Mouse (Mus musculus) brain, embryonic 14.5 days (tissue): Measurements from ENCODE around the gene Tvp23b. TPM values are rescaled to one million over a fixed set of nuclear protein-coding genes. Genes with fewer than 3 reads are reported as not detected.

ENCODE experiments used
- DNase-seq: peaks from one replicate; pipeline ENCODE4 v3.0.0-alpha.2; 2011; ENCODE audit warnings: low read depth
- CTCF ChIP-seq: fragments of 200-500 bp; IDR thresholded peaks from 2 replicates; pipeline ENCODE4 v1.5.1; 2012; ENCODE audit warnings: inconsistent platforms, mild to moderate bottlenecking, moderate library complexity, borderline replicate concordance; ENCODE audit not compliant: insufficient read depth, insufficient read length; ENCODE audit errors: extremely low read depth
- POLR2A ChIP-seq: fragments of 200-500 bp; IDR thresholded peaks from 2 replicates; pipeline ENCODE4 v1.6.1; 2012; ENCODE audit warnings: mild to moderate bottlenecking, inconsistent platforms, borderline replicate concordance; ENCODE audit not compliant: poor library complexity, insufficient read depth, insufficient read length, severe bottlenecking; ENCODE audit errors: extremely low read depth
- polyA plus RNA-seq: library from polyadenylated mRNA; depleted of rRNA; stranded (reverse); fragments of >200 nt; gene quantifications from 2 replicates; pipeline ENCODE4 v1.2.3, GENCODE M21; 2012

Tvp23b gene
- polyA plus RNA-seq, 1 experiment, result 25.7 TPM

DNA sequence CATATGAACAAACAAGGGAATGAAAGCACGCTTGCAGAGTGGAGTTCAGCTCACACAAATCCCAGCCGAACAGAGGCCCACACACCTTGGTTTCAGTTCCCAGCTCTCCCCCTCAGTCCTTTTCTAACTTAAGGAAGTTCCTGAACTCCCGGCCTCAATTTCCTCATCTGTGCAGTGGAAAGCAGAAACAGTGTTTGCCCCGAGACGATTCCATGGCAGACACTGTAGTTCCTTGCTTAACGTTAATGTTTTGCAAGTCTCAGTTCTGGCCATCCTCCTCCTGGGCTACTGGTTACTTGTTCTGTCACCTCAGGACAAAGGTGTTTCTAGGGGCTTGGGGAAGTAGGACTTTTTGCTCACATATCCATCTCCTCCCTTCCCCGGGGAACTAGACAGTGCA lies 12.6 kb upstream of the Tvp23b start:
- no peak for TF ChIP-seq POLR2A
- no peak for TF ChIP-seq CTCF
- DNase-seq, result no peak

DNA sequence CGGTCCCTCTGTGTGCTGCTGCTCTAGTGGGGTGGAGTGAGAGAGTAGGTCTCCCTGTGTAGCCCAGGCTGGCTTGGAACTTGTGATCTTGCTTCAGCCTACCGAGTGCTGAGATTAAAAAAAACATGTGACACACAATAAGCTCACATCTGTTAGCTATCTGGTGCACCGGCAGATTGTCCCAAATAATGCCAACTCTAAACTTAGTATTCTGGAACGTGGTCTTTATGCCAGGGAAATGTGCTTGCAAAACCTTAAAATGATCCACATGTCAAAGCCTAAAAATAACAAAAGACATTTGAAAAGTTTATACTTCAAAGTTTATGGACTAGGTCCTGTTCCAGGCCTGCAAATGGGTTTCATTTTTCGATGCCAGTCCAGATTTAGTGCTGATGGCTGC lies 10.1 kb upstream of the Tvp23b start:
- TF ChIP-seq CTCF (no peak), POLR2A (no peak)
- DNase-seq, result no peak

DNA sequence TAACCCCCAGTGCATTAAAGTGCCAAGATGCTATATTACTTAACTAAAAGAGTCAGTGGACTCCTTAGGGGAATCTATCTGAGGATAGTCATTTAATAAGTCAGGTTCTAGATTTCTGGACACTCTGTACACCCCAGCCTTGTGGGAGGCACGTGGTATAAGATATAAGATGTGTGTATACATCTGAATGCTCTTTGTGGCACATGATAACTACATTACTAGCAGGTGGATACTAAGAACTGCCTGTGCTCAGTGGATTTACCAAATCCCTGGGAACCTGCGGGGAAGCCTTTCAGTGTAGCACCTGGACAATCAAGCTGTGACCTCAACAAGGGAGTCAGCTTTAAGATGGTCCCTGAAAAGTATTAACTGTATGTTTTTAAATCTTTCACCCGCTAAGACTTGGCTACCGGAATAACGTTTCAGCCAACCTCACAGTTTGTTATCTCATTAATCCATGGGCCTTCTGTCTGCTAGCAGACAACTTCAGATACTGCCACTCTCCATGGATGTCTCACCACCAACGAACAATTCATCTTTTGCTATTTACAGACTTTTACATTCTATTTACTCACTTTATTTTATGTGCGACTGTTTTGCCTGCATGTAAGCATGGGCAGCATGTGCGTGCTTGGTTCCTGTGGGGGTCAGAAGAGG lies 9.4 kb upstream of the Tvp23b start:
- TF ChIP-seq CTCF (no peak), POLR2A (no peak)
- no peak for DNase-seq

DNA sequence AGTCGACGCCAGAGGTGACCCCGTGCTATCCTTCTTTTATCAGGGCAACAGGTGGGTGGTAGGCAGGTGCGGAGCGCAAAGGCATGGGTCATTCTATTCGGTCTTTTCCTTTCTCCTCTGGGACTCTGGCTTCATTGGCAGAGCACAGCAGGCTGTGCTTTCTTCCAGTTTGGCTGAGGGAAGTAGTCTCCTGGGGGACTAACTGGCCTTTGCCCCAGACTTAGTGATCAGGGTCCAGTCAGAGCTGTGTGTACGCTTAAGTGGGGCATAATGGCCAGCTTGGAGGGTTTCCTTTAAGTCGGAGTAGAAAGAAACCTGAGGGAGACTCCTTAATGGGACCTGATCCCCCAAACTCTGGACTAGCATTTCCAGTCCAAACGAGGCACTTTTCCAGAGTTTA lies 5.8 kb upstream of the Tvp23b start:
- no peak for TF ChIP-seq POLR2A
- no peak for TF ChIP-seq CTCF
- no peak for DNase-seq

DNA sequence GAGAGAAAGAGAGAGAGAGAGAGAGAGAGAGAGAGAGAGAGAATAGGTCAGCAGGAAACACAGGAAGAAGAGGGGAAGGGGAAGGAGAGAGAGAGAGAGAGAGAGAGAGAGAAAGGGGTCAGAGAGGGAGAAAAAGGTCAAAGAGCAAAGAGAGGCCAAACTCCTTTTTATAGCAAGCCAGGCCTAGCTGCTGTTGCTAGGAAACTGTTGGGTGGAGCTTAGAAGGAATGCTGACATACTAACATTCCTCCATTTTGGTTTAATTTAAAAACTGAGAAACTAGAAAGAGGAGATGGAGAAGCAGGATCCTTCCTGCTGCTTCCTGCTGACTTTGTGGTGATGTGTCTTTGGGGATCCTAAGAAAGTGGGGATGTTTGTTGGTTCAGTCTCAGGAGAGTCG lies 3.6 kb upstream of the Tvp23b start:
- TF ChIP-seq POLR2A (no peak), CTCF (no peak)
- DNase-seq, result no peak

DNA sequence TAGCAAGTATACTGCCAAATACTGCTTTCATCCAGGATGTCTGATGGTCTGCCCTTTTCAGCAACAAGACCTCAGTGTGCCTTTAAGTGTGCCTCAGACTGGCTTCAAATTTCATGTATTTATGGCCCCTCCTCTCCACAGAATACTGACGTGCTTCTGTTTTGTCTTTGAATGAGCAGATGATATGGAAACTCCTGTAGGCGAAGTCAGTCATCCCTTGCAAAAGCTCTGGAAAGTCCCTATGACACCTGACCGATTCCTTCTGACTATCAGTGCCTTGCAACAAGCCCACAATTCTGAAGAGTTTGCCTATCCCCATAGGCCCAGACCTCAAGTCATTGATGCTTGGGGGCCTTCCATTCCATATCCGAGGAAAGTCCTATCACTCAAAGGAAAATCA lies 2.8 kb upstream of the Tvp23b start:
- DNase-seq, result no peak
- TF ChIP-seq CTCF, result no peak
- TF ChIP-seq POLR2A, result no peak

DNA sequence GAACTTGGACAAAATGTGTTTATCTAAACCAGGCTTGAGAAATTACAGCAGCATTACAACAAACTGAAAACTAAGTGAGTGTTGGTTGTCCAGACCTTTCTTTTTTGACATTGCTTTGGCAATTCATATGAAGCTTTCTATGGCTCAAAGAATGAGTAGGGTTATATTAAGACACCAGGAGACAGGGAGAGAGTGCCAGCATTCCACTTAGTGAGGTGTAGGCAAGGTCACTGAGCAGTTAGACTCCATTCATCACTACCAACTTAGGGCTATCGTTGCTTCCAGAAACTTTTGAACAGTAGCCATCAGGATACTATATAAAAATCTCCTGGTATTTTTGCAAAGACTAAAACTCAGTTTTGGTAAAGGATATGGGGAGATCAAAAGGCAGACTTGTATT lies 1.9 kb upstream of the Tvp23b start:
- no peak for DNase-seq
- TF ChIP-seq POLR2A (no peak), CTCF (no peak)

DNA sequence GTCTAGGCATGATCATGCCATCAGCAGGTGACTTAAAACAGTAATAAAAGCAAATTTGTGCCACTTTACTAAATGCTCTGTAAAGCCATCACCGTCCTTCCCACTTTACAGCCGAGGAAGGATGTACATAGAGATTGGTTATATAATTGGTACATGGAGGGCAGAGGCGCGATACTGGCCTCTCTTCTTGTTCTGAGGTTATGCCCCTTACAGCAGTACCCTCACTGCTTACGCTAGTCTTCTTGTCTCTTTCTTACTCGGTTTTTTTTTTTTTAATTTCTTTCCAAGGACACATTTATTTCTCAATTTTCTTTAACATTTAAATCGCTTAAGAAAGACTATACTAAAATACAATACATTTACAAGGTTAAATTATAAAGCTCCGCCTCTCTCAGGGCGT lies 527 bp upstream of the Tvp23b start:
- DNase-seq, result no peak
- TF ChIP-seq POLR2A (no peak), CTCF (no peak)

DNA sequence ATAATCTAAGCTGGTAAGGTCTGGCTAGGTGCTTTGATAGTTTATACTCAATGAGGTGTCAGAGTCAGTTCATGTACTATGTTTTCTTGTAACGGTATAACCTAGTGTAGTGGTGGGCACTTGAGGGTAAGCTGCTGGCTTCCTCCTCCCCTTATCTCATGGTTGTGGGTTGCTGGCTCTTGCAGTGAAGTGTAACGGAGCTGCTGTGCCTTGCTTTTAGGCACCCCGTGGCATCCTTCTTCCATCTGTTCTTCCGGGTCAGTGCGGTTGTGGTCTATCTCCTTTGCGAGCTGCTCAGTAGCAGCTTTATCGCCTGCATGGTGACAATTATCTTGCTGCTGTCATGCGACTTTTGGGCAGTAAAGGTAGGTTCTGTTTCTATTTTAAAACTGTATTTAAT lies 4.2 kb downstream of the Tvp23b start:
- no peak for DNase-seq
- TF ChIP-seq CTCF, result no peak
- TF ChIP-seq POLR2A, result no peak

DNA sequence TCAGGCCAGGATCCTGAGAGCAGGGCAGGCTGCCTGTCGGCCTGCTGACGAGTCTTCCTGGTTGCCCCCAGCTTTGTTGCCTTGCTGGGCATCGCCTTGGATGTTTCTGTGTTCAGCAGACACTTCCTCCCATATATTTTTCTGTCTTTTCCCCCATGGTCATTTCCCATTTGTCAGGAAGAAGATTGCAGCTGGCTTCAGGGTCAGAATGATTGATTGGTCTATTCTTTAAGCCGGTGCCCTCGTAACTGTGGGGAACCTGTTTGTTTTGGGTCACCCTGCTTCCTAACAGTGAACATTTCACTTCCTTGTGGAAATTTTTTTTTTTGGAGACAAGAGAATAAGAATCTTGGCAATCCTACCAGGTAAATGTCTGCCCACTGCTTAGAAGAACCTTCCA lies 6.1 kb downstream of the Tvp23b start:
- no peak for DNase-seq
- TF ChIP-seq CTCF (no peak), POLR2A (no peak)

DNA sequence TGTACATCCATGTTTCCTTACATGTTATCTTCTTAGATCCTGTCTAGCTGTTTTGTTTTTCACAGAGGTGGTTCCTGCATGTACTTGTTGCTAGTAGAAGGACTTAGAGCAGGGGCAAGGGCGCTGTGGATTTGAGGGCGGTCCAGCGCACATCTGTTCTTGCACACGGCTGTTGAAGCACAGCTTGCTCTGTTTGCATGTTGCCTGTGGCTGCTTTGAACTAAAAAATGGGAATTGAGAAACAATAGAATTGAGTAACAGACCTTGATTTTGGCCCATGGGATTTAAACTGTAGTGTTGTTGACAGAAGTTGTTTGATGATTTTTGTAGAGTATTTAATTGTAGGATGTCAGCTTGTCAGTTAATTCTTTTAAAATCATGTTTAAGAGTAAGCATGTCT lies 11.5 kb downstream of the Tvp23b start:
- TF ChIP-seq POLR2A, result no peak
- TF ChIP-seq CTCF, result no peak
- DNase-seq, result no peak

DNA sequence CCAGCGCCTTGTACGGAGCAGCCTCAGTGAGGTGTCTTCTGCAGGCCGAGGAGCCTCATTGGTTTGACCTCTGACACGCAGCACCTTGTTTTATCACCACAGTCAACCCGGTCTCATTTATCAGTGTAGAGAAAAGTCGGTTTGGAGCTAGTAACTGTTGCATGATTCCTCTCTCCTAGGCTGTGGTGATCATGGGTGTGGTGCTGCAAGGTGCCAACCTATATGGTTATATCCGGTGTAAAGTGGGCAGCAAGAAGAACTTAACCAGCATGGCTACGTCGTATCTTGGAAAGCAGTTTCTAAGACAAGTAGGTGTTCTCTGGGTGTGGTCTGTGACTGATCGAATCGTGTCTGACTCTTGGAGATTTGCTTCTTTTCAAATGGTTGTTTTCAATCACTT lies 12.5 kb downstream of the Tvp23b start:
- TF ChIP-seq POLR2A (no peak), CTCF (no peak)

More for the DNA sequence above, 12.5 kb downstream of the Tvp23b start:
- no peak for DNase-seq
